Mouse (Mus musculus): Measurements from ENCODE around the gene Gtdc1. TPM values are rescaled to one million over a fixed set of nuclear protein-coding genes. Genes with fewer than 3 reads are reported as not detected.

The Gtdc1 gene
- polyA plus RNA-seq, 1 experiment from 2014 or later = 13.2 TPM

- no peak overlapping the region for H3K4me3 ChIP-seq (ENCODE audit: low read length)
- no peaks in the 10 kb centered on the region for H3K36me3 ChIP-seq (ENCODE audit: control insufficient read depth, insufficient read depth, low read length)
- no peak overlapping the region for H3K4me2 ChIP-seq (ENCODE audit: low read depth, low read length)
- 96% methylated on average over 2 of the region's 2 CpGs for WGBS
- no peaks in the 10 kb centered on the region for H3K4me1 ChIP-seq (replicated peaks; ENCODE audit: control insufficient read depth, insufficient read depth, low read length)
- H3K27me3 ChIP-seq (ENCODE audit: control insufficient read depth, insufficient read depth, low read depth, low read length) = no peaks in the 10 kb centered on the region
- H3K9ac ChIP-seq (ENCODE audit: low read length) = no peak overlapping the region
- H3K27ac ChIP-seq (ENCODE audit: low read length) = no peak overlapping the region
- no peaks in the 10 kb centered on the region for H3K9me3 ChIP-seq (ENCODE audit: control insufficient read depth, low read length)
- ATAC-seq (ENCODE audit: low read depth) = no peak
Observed at GRCm38 (mm10) chr2:44918737-44919136, 8.7 kb downstream of the Gtdc1 start.

- no peaks in the 10 kb centered on the region for H3K9me3 ChIP-seq (ENCODE audit: control insufficient read depth, low read length)
- H3K4me2 ChIP-seq (ENCODE audit: low read depth, low read length) = no peak overlapping the region
- H3K27me3 ChIP-seq (ENCODE audit: control insufficient read depth, insufficient read depth, low read depth, low read length) = no peaks in the 10 kb centered on the region
- no peaks in the 10 kb centered on the region for H3K4me1 ChIP-seq (replicated peaks; ENCODE audit: control insufficient read depth, insufficient read depth, low read length)
- ATAC-seq (ENCODE audit: low read depth) = no peak
- H3K36me3 ChIP-seq (ENCODE audit: control insufficient read depth, insufficient read depth, low read length) = no peaks in the 10 kb centered on the region
- H3K9ac ChIP-seq (ENCODE audit: low read length) = no peak overlapping the region
- H3K27ac ChIP-seq (ENCODE audit: low read length) = no peak overlapping the region
- H3K4me3 ChIP-seq (ENCODE audit: low read length) = no peak overlapping the region
Observed at GRCm38 (mm10) chr2:44916286-44916685, 11.2 kb downstream of the Gtdc1 start.

GRCm38 (mm10) chr2:44897801-44898200 is 29.7 kb downstream of the Gtdc1 start:
- Histone ChIP-seq H3K4me3 (ENCODE audit: low read length) (no peak overlapping the region), H3K4me2 (ENCODE audit: low read depth, low read length) (no peak overlapping the region), H3K9ac (ENCODE audit: low read length) (no peak overlapping the region), H3K4me1 (replicated peaks; ENCODE audit: control insufficient read depth, insufficient read depth, low read length) (no peaks in the 10 kb centered on the region), H3K27ac (ENCODE audit: low read length) (no peak overlapping the region), H3K27me3 (ENCODE audit: control insufficient read depth, insufficient read depth, low read depth, low read length) (no peaks in the 10 kb centered on the region), H3K36me3 (ENCODE audit: control insufficient read depth, insufficient read depth, low read length) (no peaks in the 10 kb centered on the region), H3K9me3 (ENCODE audit: control insufficient read depth, low read length) (no peaks in the 10 kb centered on the region)
- ATAC-seq (ENCODE audit: low read depth) = no peak
- 86% methylated on average over 1 of the region's 1 CpGs for WGBS

- Histone ChIP-seq H3K4me1 (replicated peaks; ENCODE audit: control insufficient read depth, insufficient read depth, low read length) (no peaks in the 10 kb centered on the region), H3K9ac (ENCODE audit: low read length) (no peak overlapping the region), H3K27ac (ENCODE audit: low read length) (no peak overlapping the region), H3K9me3 (ENCODE audit: control insufficient read depth, low read length) (no peaks in the 10 kb centered on the region), H3K4me2 (ENCODE audit: low read depth, low read length) (no peak overlapping the region), H3K36me3 (ENCODE audit: control insufficient read depth, insufficient read depth, low read length) (no peaks in the 10 kb centered on the region), H3K4me3 (ENCODE audit: low read length) (no peak overlapping the region), H3K27me3 (ENCODE audit: control insufficient read depth, insufficient read depth, low read depth, low read length) (no peaks in the 10 kb centered on the region)
- no peak for ATAC-seq (ENCODE audit: low read depth)
- WGBS = 66% methylated on average over 2 of the region's 2 CpGs
Observed at GRCm38 (mm10) chr2:44873718-44874117, 53.7 kb downstream of the Gtdc1 start.

GRCm38 (mm10) chr2:44864726-44865125 is 62.7 kb downstream of the Gtdc1 start:
- Histone ChIP-seq H3K4me2 (ENCODE audit: low read depth, low read length) (no peak overlapping the region), H3K27ac (ENCODE audit: low read length) (no peak overlapping the region), H3K9me3 (ENCODE audit: control insufficient read depth, low read length) (no peaks in the 10 kb centered on the region), H3K9ac (ENCODE audit: low read length) (no peak overlapping the region), H3K4me1 (replicated peaks; ENCODE audit: control insufficient read depth, insufficient read depth, low read length) (no peaks in the 10 kb centered on the region), H3K4me3 (ENCODE audit: low read length) (no peak overlapping the region), H3K27me3 (ENCODE audit: control insufficient read depth, insufficient read depth, low read depth, low read length) (no peaks in the 10 kb centered on the region), H3K36me3 (ENCODE audit: control insufficient read depth, insufficient read depth, low read length) (no peaks in the 10 kb centered on the region)
- ATAC-seq (ENCODE audit: low read depth) = no peak

GRCm38 (mm10) chr2:44854475-44854874 is 73.0 kb downstream of the Gtdc1 start:
- H3K36me3 ChIP-seq (ENCODE audit: control insufficient read depth, insufficient read depth, low read length) = no peaks in the 10 kb centered on the region
- no peak overlapping the region for H3K27ac ChIP-seq (ENCODE audit: low read length)
- no peak overlapping the region for H3K4me2 ChIP-seq (ENCODE audit: low read depth, low read length)
- peaks cover 4% of the 10 kb centered on the region for H3K9me3 ChIP-seq (ENCODE audit: control insufficient read depth, low read length)
- no peak overlapping the region for H3K9ac ChIP-seq (ENCODE audit: low read length)
- H3K4me1 ChIP-seq (replicated peaks; ENCODE audit: control insufficient read depth, insufficient read depth, low read length) = no peaks in the 10 kb centered on the region
- 79% methylated on average over 2 of the region's 2 CpGs for WGBS
- ATAC-seq (ENCODE audit: low read depth) = no peak
- H3K27me3 ChIP-seq (ENCODE audit: control insufficient read depth, insufficient read depth, low read depth, low read length) = no peaks in the 10 kb centered on the region
- no peak overlapping the region for H3K4me3 ChIP-seq (ENCODE audit: low read length)

GRCm38 (mm10) chr2:44849666-44850065 is 77.8 kb downstream of the Gtdc1 start:
- peaks cover 4% of the 10 kb centered on the region for H3K9me3 ChIP-seq (ENCODE audit: control insufficient read depth, low read length)
- no peak overlapping the region for H3K4me2 ChIP-seq (ENCODE audit: low read depth, low read length)
- no peak overlapping the region for H3K9ac ChIP-seq (ENCODE audit: low read length)
- H3K27ac ChIP-seq (ENCODE audit: low read length) = no peak overlapping the region
- no peaks in the 10 kb centered on the region for H3K4me1 ChIP-seq (replicated peaks; ENCODE audit: control insufficient read depth, insufficient read depth, low read length)
- no peaks in the 10 kb centered on the region for H3K36me3 ChIP-seq (ENCODE audit: control insufficient read depth, insufficient read depth, low read length)
- no peaks in the 10 kb centered on the region for H3K27me3 ChIP-seq (ENCODE audit: control insufficient read depth, insufficient read depth, low read depth, low read length)
- H3K4me3 ChIP-seq (ENCODE audit: low read length) = no peak overlapping the region
- no peak for ATAC-seq (ENCODE audit: low read depth)

- Histone ChIP-seq H3K4me1 (replicated peaks; ENCODE audit: control insufficient read depth, insufficient read depth, low read length) (no peaks in the 10 kb centered on the region), H3K9ac (ENCODE audit: low read length) (no peak overlapping the region), H3K9me3 (ENCODE audit: control insufficient read depth, low read length) (peaks cover 4% of the 10 kb centered on the region), H3K4me3 (ENCODE audit: low read length) (no peak overlapping the region), H3K36me3 (ENCODE audit: control insufficient read depth, insufficient read depth, low read length) (no peaks in the 10 kb centered on the region), H3K27ac (ENCODE audit: low read length) (no peak overlapping the region), H3K27me3 (ENCODE audit: control insufficient read depth, insufficient read depth, low read depth, low read length) (no peaks in the 10 kb centered on the region), H3K4me2 (ENCODE audit: low read depth, low read length) (no peak overlapping the region)
- no peak for ATAC-seq (ENCODE audit: low read depth)
- WGBS = 56% methylated on average over 1 of the region's 1 CpGs
Observed at GRCm38 (mm10) chr2:44848156-44848555, 79.3 kb downstream of the Gtdc1 start.

GRCm38 (mm10) chr2:44845424-44845823 is 82.0 kb downstream of the Gtdc1 start:
- Histone ChIP-seq H3K36me3 (ENCODE audit: control insufficient read depth, insufficient read depth, low read length) (no peaks in the 10 kb centered on the region), H3K4me3 (ENCODE audit: low read length) (no peak overlapping the region), H3K4me1 (replicated peaks; ENCODE audit: control insufficient read depth, insufficient read depth, low read length) (no peaks in the 10 kb centered on the region), H3K4me2 (ENCODE audit: low read depth, low read length) (no peak overlapping the region), H3K9me3 (ENCODE audit: control insufficient read depth, low read length) (no peaks in the 10 kb centered on the region), H3K27ac (ENCODE audit: low read length) (no peak overlapping the region), H3K27me3 (ENCODE audit: control insufficient read depth, insufficient read depth, low read depth, low read length) (no peaks in the 10 kb centered on the region), H3K9ac (ENCODE audit: low read length) (no peak overlapping the region)
- WGBS = 77% methylated on average over 4 of the region's 4 CpGs
- ATAC-seq (ENCODE audit: low read depth) = no peak

- no peak for ATAC-seq (ENCODE audit: low read depth)
- Histone ChIP-seq H3K4me3 (ENCODE audit: low read length) (no peak overlapping the region), H3K9me3 (ENCODE audit: control insufficient read depth, low read length) (no peaks in the 10 kb centered on the region), H3K9ac (ENCODE audit: low read length) (no peak overlapping the region), H3K4me1 (replicated peaks; ENCODE audit: control insufficient read depth, insufficient read depth, low read length) (no peaks in the 10 kb centered on the region), H3K27ac (ENCODE audit: low read length) (no peak overlapping the region), H3K36me3 (ENCODE audit: control insufficient read depth, insufficient read depth, low read length) (no peaks in the 10 kb centered on the region), H3K4me2 (ENCODE audit: low read depth, low read length) (no peak overlapping the region), H3K27me3 (ENCODE audit: control insufficient read depth, insufficient read depth, low read depth, low read length) (no peaks in the 10 kb centered on the region)
- 72% methylated on average over 2 of the region's 2 CpGs for WGBS
Observed at GRCm38 (mm10) chr2:44829753-44830152, 97.7 kb downstream of the Gtdc1 start.

All from lung, embryonic 16.5 days (tissue).